Mouse (Mus musculus): ENCODE data around the gene Gsx2.

GRCm38 (mm10) chr5:75083591-75084392 lies 8.4 kb downstream of the Gsx2 start:
- no peak for TF ChIP-seq CTCF (IDR thresholded peaks at IDR 0.05; ENCODE audit: control insufficient read depth, insufficient read depth, low read length)
- no peak for TF ChIP-seq POLR2A (IDR thresholded peaks at IDR 0.05; ENCODE audit: borderline replicate concordance, control insufficient read depth, low read depth, low read length)
